Mouse (Mus musculus) brain, embryonic 14.5 days (tissue): ENCODE measurements around the gene Eif4b.

Experiments used
- CTCF ChIP-seq: fragments of 200-500 bp; IDR thresholded peaks from 2 replicates; pipeline ENCODE4 v1.5.1; 2012; ENCODE audit warnings: inconsistent platforms, mild to moderate bottlenecking, moderate library complexity, borderline replicate concordance; ENCODE audit not compliant: insufficient read depth, insufficient read length; ENCODE audit errors: extremely low read depth
- POLR2A ChIP-seq: fragments of 200-500 bp; IDR thresholded peaks from 2 replicates; pipeline ENCODE4 v1.6.1; 2012; ENCODE audit warnings: mild to moderate bottlenecking, inconsistent platforms, borderline replicate concordance; ENCODE audit not compliant: poor library complexity, insufficient read depth, insufficient read length, severe bottlenecking; ENCODE audit errors: extremely low read depth

DNA sequence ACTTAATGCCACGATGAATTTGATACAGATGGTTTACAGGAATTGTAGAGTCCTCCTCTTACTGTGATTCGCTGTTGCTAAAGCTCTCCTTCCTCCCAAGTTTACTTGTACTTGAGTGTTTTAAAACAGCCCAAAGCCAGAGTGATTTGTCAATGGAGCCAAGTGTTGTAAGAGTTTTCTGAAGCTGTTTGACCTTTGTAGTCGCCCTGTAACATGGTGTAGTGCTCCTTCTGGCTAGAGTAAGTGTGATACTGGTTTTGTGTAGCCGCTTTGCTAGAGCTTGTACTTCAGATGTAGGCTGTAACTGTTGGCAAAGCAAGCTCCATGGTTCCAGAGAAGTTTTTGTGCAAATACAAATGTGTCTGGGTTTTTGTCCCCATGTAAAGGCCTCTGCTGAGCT, 18.6 kb downstream of the Eif4b start:
- TF ChIP-seq CTCF (no peak), POLR2A (no peak)
